Comparison of ENCODE assay signal across 8 mouse cellular contexts in genomic region chr17:25013606-25014501, GRCm38 (mm10). TPM values are rescaled to one million over a fixed set of nuclear protein-coding genes. Genes with fewer than 3 reads are reported as not detected.
A peak's percentile ranks its signal among the peaks of the same experiment; 100 is the strongest.
DNase-seq lines count a peak whose midpoint lies in the region; ATAC-seq lines count a peak whose summit lies in the region.

No protein-coding gene starts in this region.

- WGBS in lung, embryonic 16.5 days = under 1% methylated on average over 74 of the region's 81 CpGs

- H3K36me3 ChIP-seq in lung, embryonic 16.5 days (ENCODE audit: control insufficient read depth, insufficient read depth, low read length) = peaks cover 15% of the 10 kb centered on the region

- no peaks in the 10 kb centered on the region for H3K27me3 ChIP-seq in lung, embryonic 16.5 days (ENCODE audit: control insufficient read depth, insufficient read depth, low read depth, low read length)

- peak overlapping the region; percentile 86 for H3K4me2 ChIP-seq in lung, embryonic 16.5 days (ENCODE audit: low read depth, low read length)

- peak overlapping the region; percentile 95 for H3K9ac ChIP-seq in lung, embryonic 16.5 days (ENCODE audit: low read length)

- no peak for ATAC-seq in lung, embryonic 16.5 days (ENCODE audit: low read depth)

- DNase-seq in right cerebral cortex, postnatal 14 days = peak; percentile 14
- DNase-seq in right cerebral cortex, adult 18-20 months = no peak
- peak; percentile 49 for DNase-seq in embryo, embryonic 10 days (ENCODE audit: low spot score)
- DNase-seq in heart, adult 11 months = peak; percentile 95
- peak; percentile 46 for DNase-seq in kidney, adult 18-20 months
- DNase-seq in ovary, adult 18-20 months (ENCODE audit: low spot score) = peak; percentile 3
- DNase-seq in urinary bladder, adult 2 months (ENCODE audit: low spot score) = peak; percentile 36

- no peaks in the 10 kb centered on the region for H3K9me3 ChIP-seq in lung, embryonic 16.5 days (ENCODE audit: control insufficient read depth, low read length)

- H3K4me1 ChIP-seq in lung, embryonic 16.5 days (replicated peaks; ENCODE audit: control insufficient read depth, insufficient read depth, low read length) = peaks cover 16% of the 10 kb centered on the region

- H3K27ac ChIP-seq in lung, embryonic 16.5 days (ENCODE audit: low read length) = peak overlapping the region; percentile 86

- H3K4me3 ChIP-seq in lung, embryonic 16.5 days (ENCODE audit: low read length) = peak overlapping the region; percentile 99

RNA-seq across cellular contexts. Expression of gene Cramp1l, which starts 1.7 kb away (rescaled TPM):
- polyA plus RNA-seq in lung, embryonic 16.5 days (2015; fragmentation: Nextera tagmentation; extraction: Ambion mirVana) = 5.0 and 5.7 TPM in 2 replicates
- polyA plus RNA-seq in urinary bladder, adult 2 months (2012; rRNA removed) = 15.7 and 16.0 TPM in 2 replicates

RNA-seq across cellular contexts. Expression of gene Ift140, which starts 2.0 kb away (rescaled TPM):
- polyA plus RNA-seq in lung, embryonic 16.5 days (2015; fragmentation: Nextera tagmentation; extraction: Ambion mirVana) = 16.8 and 17.1 TPM in 2 replicates
- 11.9 and 12.7 TPM in 2 replicates for polyA plus RNA-seq in urinary bladder, adult 2 months (2012; rRNA removed)

RNA-seq across cellular contexts. Expression of gene Jpt2, which starts 53.4 kb away (rescaled TPM):
- polyA plus RNA-seq in lung, embryonic 16.5 days (2015; fragmentation: Nextera tagmentation; extraction: Ambion mirVana) = 141 and 148 TPM in 2 replicates
- polyA plus RNA-seq in urinary bladder, adult 2 months (2012; rRNA removed) = 17.8 and 22.6 TPM in 2 replicates
